Mouse (Mus musculus): ENCODE results near the gene Tead4.
A peak's percentile ranks its signal among the peaks of the same experiment; 100 is the strongest.

The Tead4 gene

DNA sequence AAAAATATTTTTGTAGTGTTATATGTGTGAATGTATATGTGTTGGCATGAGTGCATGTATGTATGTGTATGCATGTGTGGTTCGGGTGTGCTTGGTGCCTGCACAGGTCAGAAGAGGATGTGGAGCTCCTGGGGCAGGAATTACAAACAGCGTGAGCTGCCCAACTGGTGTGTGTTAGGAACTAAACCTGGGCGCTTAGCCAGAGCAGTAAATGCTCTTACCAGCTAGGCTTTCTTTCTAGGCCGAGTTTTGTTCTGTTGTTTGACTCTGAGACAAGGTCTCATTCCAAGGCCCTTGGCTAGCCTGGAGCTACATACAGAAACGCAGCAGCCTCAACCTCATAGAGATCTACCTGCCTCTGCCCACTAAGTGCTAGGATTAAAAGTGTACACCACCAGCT is 9.3 kb downstream of the Tead4 start:
- no peak for DNase-seq (ENCODE audit: low read depth, low spot score)

DNA sequence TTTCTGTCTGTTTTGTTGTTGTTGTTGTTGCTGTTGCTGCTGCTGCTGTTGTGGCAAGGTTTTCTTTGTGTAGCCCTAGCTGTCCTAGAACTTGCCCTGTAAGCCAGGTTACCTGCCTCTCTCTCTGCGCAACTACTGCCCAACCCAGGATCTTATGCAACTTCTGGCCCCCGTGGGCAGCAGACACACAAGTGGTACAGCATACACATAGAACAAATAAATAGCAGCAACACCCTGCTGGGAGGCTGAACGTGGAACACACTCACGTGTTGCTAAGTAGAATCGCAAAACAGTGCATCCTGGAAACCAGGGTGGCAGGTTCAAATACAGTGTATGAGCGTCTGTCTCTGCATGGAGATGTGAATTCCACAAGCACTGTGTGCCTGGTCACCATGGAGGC is 11.9 kb downstream of the Tead4 start:
- no peak for DNase-seq (ENCODE audit: low read depth, low spot score)

DNA sequence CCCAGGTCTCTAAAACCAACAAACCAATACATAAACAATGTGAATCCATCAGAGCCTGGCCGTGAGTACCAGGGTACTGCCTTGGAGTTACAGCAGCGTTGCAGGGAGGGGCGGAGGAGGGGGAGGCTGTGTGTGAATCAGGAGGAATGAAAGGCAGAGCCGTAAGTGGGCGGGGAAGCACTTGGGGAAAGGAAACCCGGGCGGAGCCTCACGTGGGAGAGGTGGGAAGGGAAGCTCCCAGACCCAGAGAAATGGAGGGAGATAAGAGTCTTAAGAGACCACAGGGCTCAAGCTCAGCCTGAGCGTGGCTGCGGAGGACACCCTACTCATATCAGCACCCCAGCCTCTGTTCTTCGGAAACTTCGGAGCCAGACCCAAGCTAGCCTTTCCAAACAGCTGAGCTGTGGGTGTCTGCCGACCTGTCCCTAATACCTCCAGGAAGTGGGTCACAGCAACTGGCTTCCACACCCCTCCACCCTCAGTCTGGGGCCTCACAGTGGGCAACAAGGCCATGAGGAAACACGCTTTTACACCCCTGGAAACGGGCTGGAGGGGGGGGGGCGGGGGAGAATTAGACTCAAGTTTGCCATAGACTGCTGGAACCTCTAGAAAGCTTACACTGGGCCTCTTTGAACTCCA is 14.7 kb downstream of the Tead4 start:
- peak; percentile 93 for DNase-seq (ENCODE audit: low read depth, low spot score)

DNA sequence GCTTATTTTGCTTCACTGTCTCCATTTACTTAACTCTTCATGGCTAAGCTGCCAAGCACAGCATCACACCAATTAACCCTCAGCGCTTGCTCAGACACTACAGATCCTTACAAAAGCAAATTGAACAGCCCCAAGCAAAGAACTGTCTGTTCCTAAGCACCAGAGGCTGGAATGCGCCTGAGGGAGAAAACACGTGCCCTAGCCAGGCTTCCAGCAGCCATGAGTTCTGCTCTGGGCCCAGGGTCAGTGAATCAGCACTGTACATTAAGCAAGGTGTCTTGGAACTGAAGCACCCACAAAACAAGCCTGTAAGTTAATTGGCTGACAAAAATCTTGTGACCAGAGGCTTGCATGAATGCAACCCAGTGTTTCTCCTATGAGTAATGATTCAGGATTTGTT is 18.5 kb downstream of the Tead4 start:
- DNase-seq (ENCODE audit: low read depth, low spot score) = peak; percentile 94

DNA sequence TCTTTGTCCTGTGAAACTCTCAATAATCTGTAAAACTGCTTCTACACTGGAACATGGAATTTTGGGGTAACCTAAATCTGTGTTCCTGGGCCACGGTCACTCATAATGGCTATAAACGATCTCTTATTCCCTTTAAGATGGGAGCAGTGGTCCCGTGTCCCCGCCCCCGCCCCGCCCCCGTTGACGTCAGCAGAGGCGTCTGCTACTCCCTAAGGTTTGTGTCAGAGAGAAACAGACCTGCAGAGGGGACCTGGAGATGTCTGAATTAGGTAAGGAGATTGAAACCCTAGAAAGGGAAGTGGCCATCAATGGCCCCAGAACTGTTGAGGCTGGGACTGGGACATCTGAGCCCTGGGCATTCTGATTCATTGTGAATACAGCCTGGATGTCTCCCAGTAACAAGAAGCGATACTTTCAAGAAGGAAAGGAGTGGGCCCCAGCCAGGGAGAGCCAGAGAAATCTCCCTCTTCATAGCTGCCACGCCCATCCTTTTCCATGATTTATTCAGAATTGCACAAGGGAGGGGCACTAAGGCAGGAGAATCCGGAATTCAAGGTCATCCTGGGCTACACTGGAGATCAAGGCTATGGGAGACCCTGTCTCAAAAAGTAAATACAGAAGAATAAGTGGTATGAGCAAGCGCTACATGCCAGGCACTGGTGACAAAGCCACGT is 20.0 kb downstream of the Tead4 start:
- DNase-seq (ENCODE audit: low read depth, low spot score) = peak; percentile 93

DNA sequence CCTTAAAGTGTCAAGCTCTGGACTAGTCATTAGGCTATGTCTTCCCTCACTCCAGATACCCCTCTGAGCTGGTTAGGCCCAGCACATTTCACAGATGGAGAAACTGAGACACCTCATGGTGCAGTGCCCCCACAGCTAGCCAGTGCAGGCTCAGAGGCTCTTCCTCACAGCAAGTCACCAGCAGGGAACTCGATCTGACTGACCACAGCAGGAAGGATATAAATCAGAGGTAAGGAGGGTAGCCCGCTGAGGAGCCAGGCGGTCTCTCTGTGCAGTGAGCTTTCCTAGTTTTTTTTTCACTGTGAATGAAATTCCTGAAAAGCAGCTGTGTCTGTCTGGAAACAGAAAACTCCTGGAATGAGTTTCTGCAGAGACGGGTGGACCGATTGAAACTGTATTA is 21.0 kb downstream of the Tead4 start:
- no peak for DNase-seq (ENCODE audit: low read depth, low spot score)

DNA sequence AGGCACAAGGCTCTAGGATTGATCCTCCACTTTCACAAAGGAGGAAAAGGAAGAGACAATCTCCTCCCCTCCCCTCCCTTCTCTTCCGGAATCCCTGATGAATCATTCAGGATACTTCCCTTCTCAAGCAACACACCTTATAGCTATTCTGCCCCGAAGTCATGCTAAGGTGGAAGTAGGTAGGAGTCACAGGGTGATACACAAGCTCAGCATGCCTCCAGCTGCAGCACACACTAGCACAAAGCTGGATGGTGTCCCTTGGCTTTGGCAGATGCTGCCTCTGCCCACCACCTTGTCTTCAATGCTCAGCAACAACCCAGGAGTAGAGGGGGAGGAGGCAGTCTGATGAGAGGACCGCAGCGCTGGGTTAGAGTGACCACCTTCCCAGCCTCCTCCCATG is 21.5 kb downstream of the Tead4 start:
- no peak for DNase-seq (ENCODE audit: low read depth, low spot score)

DNA sequence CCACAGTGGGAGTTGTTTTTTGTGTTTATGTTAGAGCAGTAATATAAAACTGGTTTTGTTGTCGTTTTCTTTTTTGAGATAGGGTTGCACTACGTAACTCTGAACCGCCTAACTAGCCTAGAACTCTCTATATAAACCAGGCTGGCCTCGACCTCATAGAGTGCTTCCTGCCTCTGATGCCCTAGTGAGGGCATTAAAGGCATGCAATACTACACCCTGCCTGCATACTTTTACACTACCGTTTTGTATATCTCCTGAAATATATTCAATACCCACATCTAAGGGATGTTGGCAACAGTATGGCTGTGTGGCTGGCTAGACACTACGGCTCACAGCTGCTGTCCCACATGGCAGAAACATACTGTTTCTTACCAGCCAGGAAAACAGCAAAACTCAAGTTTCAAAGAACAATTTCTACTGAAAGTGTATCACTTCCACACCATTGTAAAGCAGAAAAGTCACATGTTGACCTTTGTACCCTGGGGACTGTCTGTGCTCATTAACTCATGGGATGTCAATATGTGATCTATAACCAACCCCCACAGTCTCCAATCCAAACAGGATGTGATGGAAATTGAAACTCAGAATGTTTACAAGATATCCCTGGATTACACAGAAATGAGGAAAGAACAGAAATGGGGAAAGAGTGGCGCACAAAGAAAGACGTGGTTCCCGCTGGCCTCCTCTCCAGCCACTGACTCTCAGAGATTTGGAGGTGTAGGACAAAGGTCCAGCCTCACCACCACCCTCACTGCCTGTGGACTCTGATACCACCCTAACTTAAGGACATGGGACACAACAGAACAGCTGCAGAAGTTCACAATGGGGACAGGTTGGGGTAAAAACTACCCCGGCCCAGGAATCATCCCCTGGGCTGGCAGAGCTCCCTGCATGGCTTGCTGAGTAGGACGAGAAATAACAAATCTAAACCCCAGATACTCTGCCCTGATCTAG is 23.2 kb downstream of the Tead4 start:
- DNase-seq (ENCODE audit: low read depth, low spot score) = no peak

DNA sequence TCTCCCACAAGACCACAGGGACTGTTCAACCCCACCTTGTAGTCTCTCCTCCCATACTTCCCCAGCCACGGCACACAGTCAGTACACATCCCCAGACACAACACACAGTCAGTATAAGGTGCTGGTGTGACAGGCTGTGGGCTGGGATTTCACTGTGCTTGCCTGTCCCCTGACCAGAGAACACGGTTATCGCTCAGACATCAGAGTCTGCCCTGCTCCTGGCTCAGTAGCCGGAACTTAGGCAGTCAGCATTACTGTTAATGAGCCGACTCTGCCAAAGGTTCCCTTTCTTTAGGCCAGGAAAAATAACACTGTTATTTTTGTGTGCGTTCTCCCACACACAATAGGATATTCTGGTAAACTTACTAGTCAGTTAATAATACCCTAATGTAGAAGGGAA is 24.3 kb downstream of the Tead4 start:
- DNase-seq (ENCODE audit: low read depth, low spot score) = no peak

DNA sequence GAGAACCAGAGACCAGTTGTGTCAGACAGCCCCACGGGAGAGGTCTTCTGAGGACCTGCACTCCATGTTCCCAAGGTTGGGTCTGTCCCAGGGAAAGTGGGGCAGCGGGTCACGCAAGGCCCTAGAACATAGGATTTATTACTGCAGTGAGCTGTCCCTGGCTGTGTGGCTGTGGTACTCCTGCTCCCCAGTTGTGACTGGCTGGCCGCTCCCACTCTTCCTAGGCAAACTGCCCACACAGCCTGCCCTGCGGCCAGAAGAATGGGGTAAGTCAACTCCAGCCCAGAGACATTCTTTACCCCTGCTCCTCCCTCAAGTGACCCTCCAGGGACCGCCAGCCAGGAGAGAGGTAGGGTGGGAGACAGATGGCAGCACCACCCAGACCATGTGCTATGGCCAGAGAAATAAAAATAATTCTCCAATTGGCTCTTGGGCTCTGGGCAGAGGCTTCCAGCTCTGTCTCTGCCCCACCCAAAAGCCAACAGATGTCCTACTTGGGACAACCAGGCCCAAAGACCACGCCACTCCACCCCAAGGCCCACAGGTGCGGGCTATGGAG is 25.0 kb downstream of the Tead4 start:
- no peak for DNase-seq (ENCODE audit: low read depth, low spot score)

DNA sequence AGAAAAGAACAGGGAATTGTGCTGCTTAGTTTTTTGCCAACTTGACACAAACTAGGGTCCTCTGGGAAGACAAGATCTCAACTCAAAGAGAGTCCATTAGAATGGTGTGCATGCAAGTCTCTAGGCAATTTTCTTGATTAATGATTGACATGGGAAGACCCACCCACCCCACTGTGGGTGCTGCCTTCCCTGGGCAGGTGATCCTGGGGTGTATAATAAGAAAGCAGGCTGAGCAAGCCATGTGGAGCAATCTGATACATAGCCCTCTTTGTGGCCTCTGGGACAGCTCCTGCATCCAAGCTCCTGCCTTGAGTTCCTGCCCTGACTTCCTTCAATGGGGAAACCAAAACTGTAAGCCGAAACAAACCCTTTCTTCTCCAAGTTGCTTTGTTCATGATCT is 27.1 kb downstream of the Tead4 start:
- DNase-seq (ENCODE audit: low read depth, low spot score) = no peak

DNA sequence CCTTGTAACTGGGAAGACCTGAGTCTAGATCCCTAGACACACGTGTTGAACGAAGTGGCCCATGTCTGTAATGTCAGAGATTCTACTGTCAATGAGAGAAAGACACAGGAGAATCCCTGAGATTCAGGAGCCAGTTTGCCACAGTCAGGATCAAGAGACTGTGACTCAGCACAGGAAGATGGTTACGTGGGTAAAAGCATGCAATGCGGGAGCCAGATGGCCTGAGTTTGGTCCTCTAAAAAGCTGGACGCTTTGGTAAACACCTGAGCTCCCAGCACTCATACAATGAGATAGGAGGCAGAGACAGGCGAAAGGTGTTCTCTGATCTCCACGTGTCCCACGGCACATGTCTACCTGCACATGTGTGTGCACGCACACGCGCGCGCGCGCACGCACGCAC is 27.9 kb downstream of the Tead4 start:
- DNase-seq (ENCODE audit: low read depth, low spot score) = no peak

DNA sequence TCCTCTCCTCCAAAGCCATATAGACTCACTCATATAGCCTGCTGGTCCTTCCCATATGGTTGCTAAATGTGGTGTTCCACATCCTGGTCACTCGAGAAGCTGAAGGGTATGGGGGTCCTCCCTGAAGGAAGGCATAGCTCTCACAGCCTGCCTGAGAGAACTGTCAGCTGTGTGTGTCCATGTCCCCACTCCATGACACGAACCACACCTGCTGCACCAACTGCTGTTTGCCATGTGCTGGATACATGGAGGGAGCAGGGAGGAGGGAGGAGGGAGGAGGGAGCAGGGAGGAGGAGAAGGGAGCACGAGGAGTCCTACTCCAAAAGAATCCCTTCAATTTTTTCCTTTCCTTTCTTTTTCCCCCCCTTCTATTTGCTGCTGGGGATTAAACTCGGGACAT is 30.8 kb downstream of the Tead4 start:
- no peak for DNase-seq (ENCODE audit: low read depth, low spot score)

DNA sequence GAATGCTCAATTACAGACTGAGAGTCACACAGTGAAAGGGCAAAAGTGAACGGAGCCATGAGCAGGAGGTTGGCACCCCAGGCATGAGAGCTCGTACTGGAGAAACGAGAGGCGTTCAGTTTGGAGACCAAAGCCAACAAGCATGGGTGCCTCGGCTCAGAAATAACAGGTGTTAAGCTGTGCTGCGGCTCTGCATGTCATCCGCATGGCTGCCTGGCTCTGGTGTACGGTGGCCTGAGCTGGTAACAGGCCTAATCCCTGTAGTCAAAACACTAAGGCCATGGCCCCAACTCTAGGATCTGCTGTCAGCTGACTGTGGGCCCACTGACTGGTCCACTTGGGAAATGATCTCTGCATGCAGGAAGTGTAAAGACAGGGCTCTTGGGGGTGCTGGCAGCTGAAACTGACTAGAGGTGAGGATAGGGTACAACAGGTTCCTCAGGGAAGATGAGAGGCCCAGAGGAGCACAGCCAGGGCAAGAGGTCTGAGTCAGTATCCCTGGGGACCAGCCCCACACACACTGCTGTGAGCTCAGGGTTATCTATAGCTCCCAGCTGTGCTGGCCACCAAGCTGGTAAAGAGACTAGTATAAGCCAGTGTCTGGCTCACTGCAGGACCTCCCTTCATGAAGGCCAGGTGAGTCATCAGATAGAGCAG is 35.6 kb downstream of the Tead4 start:
- DNase-seq (ENCODE audit: low read depth, low spot score) = no peak

DNA sequence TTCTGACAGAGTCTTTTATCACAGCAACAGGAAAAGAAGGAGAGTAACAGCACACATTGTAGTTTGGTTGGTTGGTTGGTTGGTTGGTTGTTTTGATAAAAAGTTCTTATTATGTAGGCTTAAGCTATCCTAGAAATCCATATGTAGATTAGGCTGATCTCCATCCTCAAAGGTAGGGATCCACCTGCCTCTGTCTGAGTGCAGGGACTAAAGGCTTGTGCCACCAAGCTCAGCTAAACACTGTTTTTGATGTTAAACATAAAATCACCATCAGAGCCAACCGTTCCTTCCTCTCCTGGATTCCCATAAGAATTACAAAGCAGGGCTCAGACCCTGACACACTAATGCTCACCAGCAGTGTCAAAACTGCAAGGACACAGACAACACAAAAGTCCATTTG is 39.1 kb downstream of the Tead4 start:
- DNase-seq (ENCODE audit: low read depth, low spot score) = peak; percentile 77

DNA sequence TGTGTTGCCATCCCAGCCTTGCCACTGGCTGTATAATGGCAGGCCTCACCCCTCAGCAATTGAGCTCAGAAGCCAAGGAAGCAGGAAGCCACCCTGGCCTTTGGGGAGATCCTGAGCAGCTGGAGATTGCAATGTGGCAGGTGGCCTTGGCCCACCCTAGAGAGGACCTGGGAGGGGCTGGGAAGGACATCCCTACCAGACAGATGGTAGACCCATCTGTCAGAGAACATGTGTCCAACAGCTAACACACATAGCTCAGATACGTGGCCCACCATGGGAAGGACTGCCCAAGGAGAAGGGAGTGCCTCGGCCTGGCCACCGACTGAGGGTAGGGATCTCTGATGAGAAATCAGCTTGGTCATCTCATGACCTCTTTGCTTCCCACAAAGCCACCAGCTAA is 41.4 kb downstream of the Tead4 start:
- no peak for DNase-seq (ENCODE audit: low read depth, low spot score)

DNA sequence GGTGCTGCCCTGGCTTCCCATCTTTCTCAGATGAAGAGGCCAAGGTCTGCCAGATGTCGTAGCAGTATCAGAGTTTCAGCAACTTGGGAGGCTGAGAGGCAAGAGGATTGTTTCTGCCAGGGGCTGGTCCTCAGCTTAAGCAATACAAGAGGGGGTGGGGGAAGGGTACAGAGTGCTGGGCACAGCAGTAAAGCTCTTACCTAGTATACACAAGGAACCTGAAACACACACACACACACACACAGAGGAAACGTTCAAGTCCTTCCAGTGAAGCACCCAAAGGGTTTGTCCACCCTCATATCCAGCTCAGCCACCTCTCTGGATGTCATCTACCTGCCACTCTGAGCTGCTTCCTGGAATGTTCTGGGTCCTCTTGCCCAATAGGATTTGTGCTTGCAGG is 44.7 kb downstream of the Tead4 start:
- no peak for DNase-seq (ENCODE audit: low read depth, low spot score)

DNA sequence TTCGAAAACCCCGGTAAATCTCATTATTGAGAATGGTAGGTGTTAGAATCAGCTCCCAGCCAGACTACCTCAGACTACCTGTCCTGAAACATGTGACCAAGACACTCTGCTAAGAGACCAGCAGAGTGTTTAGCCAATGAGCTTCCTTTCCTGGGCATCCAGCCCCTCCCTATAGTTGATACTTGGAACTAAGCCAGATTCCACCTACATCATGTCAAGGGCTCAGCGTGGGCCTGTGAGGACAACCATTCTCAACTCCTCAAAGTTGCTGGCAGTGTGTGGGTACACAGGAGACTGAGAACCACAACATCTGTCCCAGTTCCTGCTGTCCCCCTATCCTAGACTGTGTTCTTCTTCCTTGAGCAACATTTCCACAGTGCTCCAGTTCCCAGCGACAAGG is 45.3 kb downstream of the Tead4 start:
- peak; percentile 66 for DNase-seq (ENCODE audit: low read depth, low spot score)

DNA sequence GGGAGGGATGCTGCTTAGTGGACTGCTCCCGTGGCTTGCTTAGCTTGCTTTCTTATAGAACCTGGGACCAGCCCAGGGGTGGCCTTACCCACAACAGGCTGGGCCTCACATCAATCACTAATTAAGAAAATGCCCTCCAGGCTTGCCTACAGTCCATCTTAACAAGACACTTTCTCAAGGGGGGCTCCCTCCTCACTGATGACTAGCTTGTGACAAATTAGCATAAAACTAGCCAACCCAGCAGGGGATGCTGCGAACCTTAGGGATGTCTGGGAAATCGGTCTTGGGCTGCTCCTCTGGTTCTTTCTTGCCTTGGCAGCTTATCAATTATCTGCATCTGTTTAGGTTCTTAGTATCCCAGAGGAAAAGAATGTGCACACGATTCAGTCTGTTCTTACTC is 46.1 kb downstream of the Tead4 start:
- DNase-seq (ENCODE audit: low read depth, low spot score) = peak; percentile 84

DNA sequence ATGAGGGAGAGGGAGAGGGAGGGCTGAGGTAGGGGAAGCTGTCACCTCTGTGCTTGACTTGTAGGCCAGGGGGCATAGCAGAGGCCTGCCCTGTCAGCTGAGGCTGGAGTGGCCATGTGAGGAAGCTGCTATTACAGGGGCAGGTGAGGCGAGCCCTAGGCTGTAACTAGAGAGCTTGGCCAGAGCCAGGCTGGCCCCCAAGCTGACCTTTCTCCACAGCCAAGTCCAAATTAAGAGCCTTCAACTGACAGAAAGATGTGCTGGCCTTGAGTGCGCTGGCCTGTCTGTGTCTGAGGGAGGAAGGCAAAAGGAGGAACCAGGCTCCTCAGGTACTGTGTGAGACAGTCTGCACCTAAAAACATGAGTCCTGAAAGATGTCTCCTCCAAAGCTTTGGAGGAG is 47.5 kb downstream of the Tead4 start:
- no peak for DNase-seq (ENCODE audit: low read depth, low spot score)

DNA sequence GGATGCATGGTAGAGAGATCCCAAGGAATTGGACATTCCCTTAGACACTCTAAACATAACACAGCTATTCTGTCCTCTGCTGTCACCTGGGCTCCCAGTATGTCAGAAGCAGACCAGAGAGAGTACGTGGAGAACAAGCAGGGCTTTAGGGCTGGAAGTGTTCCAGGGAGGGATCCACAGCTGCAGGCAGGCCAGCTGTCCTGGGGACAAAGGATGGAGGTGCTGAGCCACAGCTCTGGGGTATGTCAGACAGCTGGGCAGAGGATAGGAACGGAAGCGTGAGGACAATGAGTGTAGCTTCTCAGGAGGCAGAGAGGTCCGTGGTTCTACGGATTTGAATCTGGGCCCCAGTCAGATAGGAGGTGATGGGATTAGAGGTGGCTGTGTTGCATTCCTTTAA is 50.0 kb downstream of the Tead4 start:
- DNase-seq (ENCODE audit: low read depth, low spot score) = no peak

All from ZHBTc4 (cell line).